Comparison of ENCODE assay signal across 20 mouse cellular contexts in the genomic region with DNA sequence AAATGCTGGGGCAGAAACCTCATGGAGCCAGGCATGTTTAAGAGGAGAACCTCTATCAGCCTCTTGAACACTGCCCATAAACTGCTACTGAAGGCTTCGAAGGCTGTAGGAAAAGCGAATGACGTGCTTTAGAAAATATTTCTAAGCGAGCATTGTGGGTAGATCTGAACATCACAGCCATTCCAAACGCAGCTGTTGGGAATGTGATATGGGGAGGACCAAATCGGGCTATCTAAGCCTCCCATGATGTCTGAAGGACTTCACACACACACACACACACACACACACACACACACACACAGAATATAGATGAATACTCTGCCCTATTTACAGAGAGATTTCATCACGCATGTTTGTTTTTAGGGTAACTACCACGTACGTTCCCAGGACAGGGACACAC.
"Had no signal": no experiment of that assay in that cellular context is flagged by ENCODE, and none has a peak within 500 bp of the region (broad histone marks: within the 10 kb centered on the region; RNA-seq: fewer than 3 reads in every experiment).

No protein-coding gene starts in this region.

- H3K27me3 ChIP-seq: limb, embryonic 15.5 days; midbrain, embryonic 13.5 days; neural tube, embryonic 12.5 days; neural tube, embryonic 15.5 days; stomach, embryonic 15.5 days had no signal

- H3K9ac ChIP-seq: limb, embryonic 15.5 days; liver, embryonic 14.5 days; liver, postnatal 0 days; lung, embryonic 14.5 days; midbrain, embryonic 13.5 days; neural tube, embryonic 12.5 days; neural tube, embryonic 15.5 days; stomach, embryonic 15.5 days had no signal

- DNase-seq: kidney, adult 2 months; kidney, postnatal 25 days; layer of hippocampus, postnatal 36 days; left cerebral cortex, postnatal 4 days; liver, postnatal 0 days; lung, embryonic 14.5 days; right cerebral cortex, adult 18-20 months; right cerebral cortex, postnatal 14 days; right cerebral cortex, postnatal 4 days; thymus, postnatal 25 days had no signal

- H3K36me3 ChIP-seq: limb, embryonic 15.5 days; stomach, embryonic 15.5 days had no signal

- H3K4me3 ChIP-seq: limb, embryonic 15.5 days; midbrain, embryonic 13.5 days; neural tube, embryonic 12.5 days; neural tube, embryonic 15.5 days; stomach, embryonic 15.5 days had no signal

- H3K9me3 ChIP-seq: limb, embryonic 15.5 days; midbrain, embryonic 13.5 days; neural tube, embryonic 12.5 days; neural tube, embryonic 15.5 days; stomach, embryonic 15.5 days had no signal

- ATAC-seq: intestine, postnatal 0 days; liver, postnatal 0 days; midbrain, embryonic 13.5 days had no signal

- H3K4me2 ChIP-seq: limb, embryonic 15.5 days; liver, embryonic 11.5 days; lung, embryonic 14.5 days; midbrain, embryonic 13.5 days; neural tube, embryonic 12.5 days; neural tube, embryonic 15.5 days; stomach, embryonic 15.5 days had no signal

- H3K27ac ChIP-seq: kidney, postnatal 0 days; limb, embryonic 15.5 days; liver, embryonic 14.5 days; macrophage; midbrain, embryonic 13.5 days; neural tube, embryonic 12.5 days; neural tube, embryonic 15.5 days; stomach, embryonic 15.5 days had no signal
